Mouse (Mus musculus) liver, embryonic 14.5 days (tissue): ENCODE data around the gene Arpc4.

Experiments
- CTCF ChIP-seq: IDR thresholded peaks from 2 replicates; pipeline ENCODE4 v1.5.1; 2016; ENCODE audit warnings: antibody characterized with exemption, low read depth, control low read depth
- EP300 ChIP-seq: IDR thresholded peaks from 2 replicates; pipeline ENCODE4 v1.6.1; 2016; ENCODE audit warnings: antibody characterized with exemption, low read depth

DNA sequence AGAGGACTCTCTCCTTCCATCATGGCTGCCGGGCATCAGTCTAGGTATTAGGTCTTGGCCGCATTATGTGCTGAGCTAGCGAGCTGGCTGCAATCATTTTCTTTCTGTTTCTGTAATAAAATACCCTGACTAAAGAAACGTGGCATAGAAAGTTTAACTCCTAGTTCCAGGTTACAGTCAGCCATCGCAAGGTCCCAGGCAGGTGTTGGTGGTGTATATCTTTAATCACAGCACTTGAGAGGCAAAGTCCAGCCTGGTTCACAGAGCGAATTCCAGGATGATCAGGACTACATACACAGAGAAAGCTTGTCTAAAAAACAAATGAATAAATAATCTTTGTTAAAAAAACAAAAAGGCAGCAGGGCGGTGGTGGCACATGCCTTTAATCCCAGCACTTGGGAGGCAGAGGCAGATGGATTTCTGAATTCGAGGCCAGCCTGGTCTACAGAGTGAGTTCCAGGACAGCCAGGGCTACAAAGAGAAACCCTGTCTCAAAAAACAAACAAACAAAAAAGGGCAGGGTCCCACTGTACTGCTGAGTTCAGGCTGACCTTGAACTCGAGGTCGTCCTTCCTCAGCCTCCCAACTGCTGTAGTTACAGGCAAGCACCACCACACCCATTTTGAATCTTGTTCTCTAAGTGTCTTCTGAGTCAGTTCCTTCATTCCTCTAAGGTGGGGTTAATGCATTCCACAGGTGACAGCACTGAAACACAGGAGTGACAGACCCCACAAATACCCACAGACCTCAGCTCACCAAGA is 18.5 kb downstream of the Arpc4 start:
- TF ChIP-seq CTCF (no peak), EP300 (no peak)
